Mouse (Mus musculus) hindbrain, embryonic 11.5 days (tissue): ENCODE results near the gene Rabl3. TPM values are rescaled to one million over a fixed set of nuclear protein-coding genes. Genes with fewer than 3 reads are reported as not detected.

ENCODE experiments used
- ATAC-seq: fragments of 200-750 bp; cut with Nextera tagmentation; 2 replicates; pipeline ENCODE4 v1.8.0; 2017; ENCODE audit warnings: mild to moderate bottlenecking, moderate TSS enrichment, moderate library complexity; ENCODE audit not compliant: low FRiP score
- DNase-seq: peaks from one replicate; pipeline ENCODE4 v3.0.0-alpha.2; 2015; ENCODE audit warnings: low spot score
- H3K27ac ChIP-seq: fragments of 300-500 bp; sonication (generic); 2 replicates; pipeline ENCODE4 v1.5.1; 2014; ENCODE audit warnings: mild to moderate bottlenecking, low read depth, low read length
- H3K27me3 ChIP-seq: fragments of 300-500 bp; sonication (generic); 2 replicates; pipeline ENCODE4 v1.6.1; 2014; ENCODE audit warnings: mild to moderate bottlenecking, low read length, moderate library complexity, mixed read lengths; ENCODE audit not compliant: control insufficient read depth, insufficient read depth
- H3K36me3 ChIP-seq: fragments of 300-500 bp; sonication (generic); 2 replicates; pipeline ENCODE4 v1.6.1; 2014; ENCODE audit warnings: mild to moderate bottlenecking, low read length, moderate library complexity, mixed read lengths; ENCODE audit not compliant: control insufficient read depth, insufficient read depth
- H3K4me1 ChIP-seq: fragments of 300-500 bp; sonication (generic); replicated peaks from 2 replicates; pipeline ENCODE4 v1.6.1; 2014; ENCODE audit warnings: low read length, mixed read lengths; ENCODE audit not compliant: control insufficient read depth, insufficient read depth
- H3K4me2 ChIP-seq: fragments of 300-500 bp; sonication (generic); replicated peaks from 2 replicates; pipeline ENCODE4 v1.6.1; 2014; ENCODE audit warnings: mild to moderate bottlenecking, low read depth, low read length
- H3K4me3 ChIP-seq: fragments of 300-500 bp; sonication (generic); 2 replicates; pipeline ENCODE4 v1.5.1; 2014; ENCODE audit warnings: low read depth, low read length
- H3K9ac ChIP-seq: fragments of 300-500 bp; sonication (generic); 2 replicates; pipeline ENCODE4 v1.6.1; 2014; ENCODE audit warnings: low read depth, low read length
- H3K9me3 ChIP-seq: fragments of 300-500 bp; sonication (generic); 2 replicates; pipeline ENCODE4 v1.6.1; 2016; ENCODE audit warnings: low read length; ENCODE audit not compliant: control insufficient read depth
- WGBS: fragments of 180-500 bp; shearing (Covaris S2); extraction: QIAGEN DNeasy Blood & Tissue Kit; methylation state at CpG from one replicate; pipeline ENCODE4 v1.1.7; 2014; 5-methylcytosine and 5-hydroxymethylcytosine counted together
- polyA plus RNA-seq: library from polyadenylated mRNA; unstranded; fragments of >200 nt; fragmentation: Nextera tagmentation; extraction: Ambion mirVana; gene quantifications from 2 replicates; pipeline ENCODE4 v1.2.1, GENCODE M21; 2014

The Rabl3 gene
- 42.1 and 45.6 TPM in 2 replicates for polyA plus RNA-seq

GRCm38 (mm10) chr16:37539611-37540580 lies at the start of gene Rabl3, which contains the start of gene Gtf2e1:
Rabl3 (plus strand) TSS chr16:37539885.
Gtf2e1 (minus strand) TSS chr16:37539789.
- Histone ChIP-seq H3K27me3 (no peaks in the 10 kb centered on the region), H3K9me3 (no peaks in the 10 kb centered on the region), H3K27ac (peak within 1 kb of the TSS; percentile 75), H3K4me2 (peak within 1 kb of the TSS; percentile 75), H3K4me1 (no peaks in the 10 kb centered on the region; the same call in 1 of the 2 replicates), H3K9ac (peak within 1 kb of the TSS; percentile 90), H3K36me3 (no peaks in the 10 kb centered on the region), H3K4me3 (peak within 1 kb of the TSS; percentile 85)
- peak; percentile 99 for ATAC-seq
- peak; percentile 95 for DNase-seq
- WGBS = 2% methylated on average over 40 of the region's 41 CpGs

GRCm38 (mm10) chr16:37495017-37495416 lies 44.7 kb upstream of the Rabl3 start:
- Histone ChIP-seq H3K4me1 (no peaks in the 10 kb centered on the region), H3K36me3 (no peaks in the 10 kb centered on the region), H3K9ac (no peak overlapping the region), H3K27me3 (no peaks in the 10 kb centered on the region), H3K27ac (no peak overlapping the region), H3K4me3 (no peak overlapping the region), H3K9me3 (no peaks in the 10 kb centered on the region), H3K4me2 (no peak overlapping the region)
- WGBS = 80% methylated on average over 6 of the region's 6 CpGs
- ATAC-seq = no peak
- no peak for DNase-seq

GRCm38 (mm10) chr16:37498581-37498980 lies 41.1 kb upstream of the Rabl3 start:
- Histone ChIP-seq H3K27me3 (no peaks in the 10 kb centered on the region), H3K4me1 (no peaks in the 10 kb centered on the region), H3K4me3 (no peak overlapping the region), H3K36me3 (no peaks in the 10 kb centered on the region), H3K9me3 (no peaks in the 10 kb centered on the region), H3K27ac (no peak overlapping the region), H3K9ac (no peak overlapping the region), H3K4me2 (no peak overlapping the region)
- ATAC-seq = no peak
- WGBS = 80% methylated on average over 9 of the region's 9 CpGs
- no peak for DNase-seq

- Histone ChIP-seq H3K4me1 (no peaks in the 10 kb centered on the region), H3K27me3 (no peaks in the 10 kb centered on the region), H3K4me3 (no peak overlapping the region), H3K9me3 (no peaks in the 10 kb centered on the region), H3K27ac (no peak overlapping the region), H3K36me3 (0 out of 2 replicates have a peak, but pooled peaks cover 3% of the 10 kb centered on the region), H3K4me2 (no peak overlapping the region), H3K9ac (no peak overlapping the region)
- 84% methylated on average over 1 of the region's 1 CpGs for WGBS
- ATAC-seq = no peak
- no peak for DNase-seq
These were observed 35.2 kb upstream of the Rabl3 start for GRCm38 (mm10) chr16:37504517-37504916.

GRCm38 (mm10) chr16:37506751-37507150 lies 32.9 kb upstream of the Rabl3 start:
- Histone ChIP-seq H3K27me3 (no peaks in the 10 kb centered on the region), H3K9me3 (no peaks in the 10 kb centered on the region), H3K9ac (no peak overlapping the region), H3K36me3 (peaks cover 3% of the 10 kb centered on the region; the same call in 1 of the 2 replicates), H3K4me2 (no peak overlapping the region), H3K27ac (no peak overlapping the region), H3K4me3 (no peak overlapping the region), H3K4me1 (no peaks in the 10 kb centered on the region)
- 89% methylated on average over 9 of the region's 9 CpGs for WGBS
- DNase-seq (no peak), ATAC-seq (no peak)

GRCm38 (mm10) chr16:37511489-37511888 lies 28.2 kb upstream of the Rabl3 start:
- H3K27me3 ChIP-seq = no peaks in the 10 kb centered on the region
- H3K4me3 ChIP-seq = no peak overlapping the region
- H3K9ac ChIP-seq = no peak overlapping the region
- 90% methylated on average over 15 of the region's 15 CpGs for WGBS
- peaks cover 3% of the 10 kb centered on the region; the same call in 1 of the 2 replicates for H3K36me3 ChIP-seq
- no peak for DNase-seq
- H3K4me2 ChIP-seq = no peak overlapping the region
- H3K9me3 ChIP-seq = no peaks in the 10 kb centered on the region
- H3K27ac ChIP-seq = no peak overlapping the region
- no peaks in the 10 kb centered on the region for H3K4me1 ChIP-seq
- no peak for ATAC-seq

GRCm38 (mm10) chr16:37514644-37515043 lies 25.0 kb upstream of the Rabl3 start:
- no peaks in the 10 kb centered on the region; the same call in 1 of the 2 replicates for H3K36me3 ChIP-seq

GRCm38 (mm10) chr16:37516376-37516993 lies 23.2 kb upstream of the Rabl3 start:
- Histone ChIP-seq H3K9me3 (no peaks in the 10 kb centered on the region), H3K4me1 (no peaks in the 10 kb centered on the region), H3K27me3 (no peaks in the 10 kb centered on the region), H3K27ac (no peak overlapping the region), H3K4me3 (no peak overlapping the region), H3K36me3 (0 out of 2 replicates have a peak, but pooled peaks cover 8% of the 10 kb centered on the region), H3K9ac (no peak overlapping the region), H3K4me2 (no peak overlapping the region)
- no peak for DNase-seq
- WGBS = 87% methylated on average over 6 of the region's 6 CpGs
- no peak for ATAC-seq

More at GRCm38 (mm10) chr16:37514644-37515043, 25.0 kb upstream of the Rabl3 start:
- H3K9me3 ChIP-seq = no peaks in the 10 kb centered on the region
- no peak overlapping the region for H3K4me3 ChIP-seq
- H3K27me3 ChIP-seq = no peaks in the 10 kb centered on the region
- H3K27ac ChIP-seq = no peak overlapping the region
- no peak overlapping the region for H3K4me2 ChIP-seq
- WGBS = 81% methylated on average over 8 of the region's 8 CpGs
- H3K4me1 ChIP-seq = no peaks in the 10 kb centered on the region
- no peak overlapping the region for H3K9ac ChIP-seq
- DNase-seq (no peak), ATAC-seq (no peak)
